Mouse (Mus musculus) neural tube, embryonic 15.5 days (tissue): ENCODE data around the gene Lrrc8a. TPM values are rescaled to one million over a fixed set of nuclear protein-coding genes. Genes with fewer than 3 reads are reported as not detected.
A peak's percentile ranks its signal among the peaks of the same experiment; 100 is the strongest.

Experiments used
- ATAC-seq: fragments of 200-750 bp; cut with Nextera tagmentation; 2 replicates; pipeline ENCODE4 v1.8.0; 2017; ENCODE audit warnings: mild to moderate bottlenecking, moderate TSS enrichment, moderate library complexity; ENCODE audit not compliant: low FRiP score
- H3K27ac ChIP-seq: fragments of 300-500 bp; sonication (generic); replicated peaks from 2 replicates; pipeline ENCODE4 v1.5.1; 2015; ENCODE audit warnings: mild to moderate bottlenecking, inconsistent platforms
- H3K27me3 ChIP-seq: fragments of 300-500 bp; sonication (generic); replicated peaks from 2 replicates; pipeline ENCODE4 v1.6.1; 2015; ENCODE audit warnings: inconsistent platforms
- H3K36me3 ChIP-seq: fragments of 300-500 bp; sonication (generic); 2 replicates; pipeline ENCODE4 v1.6.1; 2015; ENCODE audit warnings: inconsistent platforms
- H3K4me1 ChIP-seq: fragments of 300-500 bp; sonication (generic); 2 replicates; pipeline ENCODE4 v1.6.1; 2015; ENCODE audit warnings: inconsistent platforms
- H3K4me2 ChIP-seq: fragments of 300-500 bp; sonication (generic); 2 replicates; pipeline ENCODE4 v1.6.1; 2015; ENCODE audit warnings: inconsistent platforms, mild to moderate bottlenecking, moderate library complexity
- H3K4me3 ChIP-seq: fragments of 300-500 bp; sonication (generic); replicated peaks from 2 replicates; pipeline ENCODE4 v1.5.1; 2015; ENCODE audit warnings: mild to moderate bottlenecking, inconsistent platforms
- H3K9ac ChIP-seq: fragments of 300-500 bp; sonication (generic); replicated peaks from 2 replicates; pipeline ENCODE4 v1.6.1; 2015; ENCODE audit warnings: mild to moderate bottlenecking, inconsistent platforms
- H3K9me3 ChIP-seq: fragments of 300-500 bp; sonication (generic); replicated peaks from 2 replicates; pipeline ENCODE4 v1.6.1; 2016; ENCODE audit warnings: inconsistent platforms
- WGBS: fragments of 180-500 bp; shearing (Covaris S2); methylation state at CpG from one replicate; pipeline ENCODE4 v1.1.7; 2015; ENCODE audit warnings: mixed read lengths; 5-methylcytosine and 5-hydroxymethylcytosine counted together
- polyA plus RNA-seq: library from polyadenylated mRNA; unstranded; fragments of >200 nt; fragmentation: Nextera tagmentation; extraction: Ambion mirVana; gene quantifications from 2 replicates; pipeline ENCODE4 v1.2.1, GENCODE M21; 2015

The Lrrc8a gene
- polyA plus RNA-seq, 1 experiment from 2014 or later: 49.1 TPM

GRCm38 (mm10) chr2:30264671-30265519, 27.4 kb downstream of the Lrrc8a start:
- peaks cover 53% of the 10 kb centered on the region for H3K4me1 ChIP-seq
- WGBS: 67% methylated on average over 7 of the region's 7 CpGs

GRCm38 (mm10) chr2:30265767-30266253, 28.3 kb downstream of the Lrrc8a start, which contains the start of gene Phyhd1:
Gene Phyhd1 (plus strand): TSS chr2:30266203.
- H3K9ac ChIP-seq: no peak within 1 kb of the TSS
- H3K36me3 ChIP-seq: peaks cover 46% of the 10 kb centered on the region
- H3K4me1 ChIP-seq: peaks cover 56% of the 10 kb centered on the region
- H3K27me3 ChIP-seq: no peaks in the 10 kb centered on the region
- H3K4me2 ChIP-seq: no peak within 1 kb of the TSS
- no peak within 1 kb of the TSS for H3K4me3 ChIP-seq
- no peak; the same call in 1 of the 2 replicates for ATAC-seq
- no peaks in the 10 kb centered on the region for H3K9me3 ChIP-seq
- WGBS: 43% methylated on average over 5 of the region's 5 CpGs
- peak within 1 kb of the TSS; percentile 71 for H3K27ac ChIP-seq

More at GRCm38 (mm10) chr2:30264671-30265519, 27.4 kb downstream of the Lrrc8a start:
- H3K36me3 ChIP-seq: peaks cover 53% of the 10 kb centered on the region
- no peak overlapping the region for H3K9ac ChIP-seq
- H3K4me2 ChIP-seq: no peak overlapping the region
- H3K9me3 ChIP-seq: no peaks in the 10 kb centered on the region
- H3K4me3 ChIP-seq: no peak overlapping the region
- peak overlapping the region; percentile 71; the same call in 1 of the 2 replicates for H3K27ac ChIP-seq
- H3K27me3 ChIP-seq: no peaks in the 10 kb centered on the region
- ATAC-seq: no peak

GRCm38 (mm10) chr2:30266392-30266941, 29.0 kb downstream of the Lrrc8a start:
- peaks cover 40% of the 10 kb centered on the region for H3K36me3 ChIP-seq
- peaks cover 56% of the 10 kb centered on the region for H3K4me1 ChIP-seq
- H3K4me2 ChIP-seq: no peak overlapping the region
- no peaks in the 10 kb centered on the region for H3K9me3 ChIP-seq
- no peak for ATAC-seq
- no peak overlapping the region for H3K4me3 ChIP-seq
- no peaks in the 10 kb centered on the region for H3K27me3 ChIP-seq
- WGBS: 34% methylated on average over 4 of the region's 4 CpGs
- H3K9ac ChIP-seq: no peak overlapping the region
- H3K27ac ChIP-seq: peak overlapping the region; percentile 71

- 94% methylated on average over 2 of the region's 2 CpGs for WGBS
- Histone ChIP-seq H3K27me3 (no peaks in the 10 kb centered on the region), H3K4me1 (peaks cover 47% of the 10 kb centered on the region), H3K36me3 (peaks cover 30% of the 10 kb centered on the region), H3K9me3 (no peaks in the 10 kb centered on the region), H3K27ac (no peak overlapping the region), H3K4me3 (no peak overlapping the region), H3K9ac (no peak overlapping the region), H3K4me2 (no peak overlapping the region)
- ATAC-seq: no peak
Observed at GRCm38 (mm10) chr2:30267466-30267865, 30.0 kb downstream of the Lrrc8a start.

- Histone ChIP-seq H3K9me3 (no peaks in the 10 kb centered on the region), H3K4me3 (no peak overlapping the region), H3K9ac (no peak overlapping the region), H3K4me1 (peaks cover 40% of the 10 kb centered on the region), H3K27me3 (no peaks in the 10 kb centered on the region), H3K36me3 (peaks cover 25% of the 10 kb centered on the region), H3K27ac (no peak overlapping the region), H3K4me2 (no peak overlapping the region)
- WGBS: 52% methylated on average over 4 of the region's 4 CpGs
- ATAC-seq: no peak
Observed at GRCm38 (mm10) chr2:30268371-30268770, 30.9 kb downstream of the Lrrc8a start.

GRCm38 (mm10) chr2:30269241-30269990, 31.9 kb downstream of the Lrrc8a start:
- H3K9me3 ChIP-seq: no peaks in the 10 kb centered on the region
- H3K4me1 ChIP-seq: peaks cover 31% of the 10 kb centered on the region
- peak overlapping the region; percentile 33 for H3K27ac ChIP-seq
- no peak overlapping the region for H3K4me3 ChIP-seq
- no peak overlapping the region for H3K9ac ChIP-seq
- peaks cover 15% of the 10 kb centered on the region for H3K36me3 ChIP-seq
- no peak overlapping the region for H3K4me2 ChIP-seq
- no peak for ATAC-seq
- 91% methylated on average over 17 of the region's 17 CpGs for WGBS
- no peaks in the 10 kb centered on the region for H3K27me3 ChIP-seq

GRCm38 (mm10) chr2:30270134-30270533, 32.6 kb downstream of the Lrrc8a start:
- H3K9me3 ChIP-seq: no peaks in the 10 kb centered on the region
- no peak overlapping the region for H3K4me2 ChIP-seq
- peaks cover 8% of the 10 kb centered on the region; the same call in 1 of the 2 replicates for H3K36me3 ChIP-seq
- H3K4me1 ChIP-seq: peaks cover 25% of the 10 kb centered on the region
- no peak overlapping the region for H3K9ac ChIP-seq
- H3K27ac ChIP-seq: peak overlapping the region; percentile 33; the same call in 1 of the 2 replicates
- H3K27me3 ChIP-seq: no peaks in the 10 kb centered on the region
- peak; percentile 73 for ATAC-seq
- whole genome bisulfite sequencing: 53% methylated on average over 1 of the region's 1 CpGs
- H3K4me3 ChIP-seq: no peak overlapping the region

- WGBS: 93% methylated on average over 11 of the region's 11 CpGs
- Histone ChIP-seq H3K9ac (no peak within 1 kb of the TSS), H3K4me2 (no peak within 1 kb of the TSS), H3K27ac (no peak within 1 kb of the TSS), H3K36me3 (peaks cover 18% of the 10 kb centered on the region), H3K9me3 (no peaks in the 10 kb centered on the region), H3K4me1 (peaks cover 10% of the 10 kb centered on the region), H3K4me3 (no peak within 1 kb of the TSS), H3K27me3 (no peaks in the 10 kb centered on the region)
- no peak for ATAC-seq
Observed at GRCm38 (mm10) chr2:30280743-30281142, 43.2 kb downstream of the Lrrc8a start, which contains the start of gene Gm28038. Gene Gm28038 (plus strand): TSS chr2:30281043.

- no peaks in the 10 kb centered on the region for H3K9me3 ChIP-seq
- H3K27me3 ChIP-seq: no peaks in the 10 kb centered on the region
- peaks cover 10% of the 10 kb centered on the region for H3K4me1 ChIP-seq
- H3K27ac ChIP-seq: no peak overlapping the region
- no peak overlapping the region for H3K4me3 ChIP-seq
- ATAC-seq: no peak
- no peak overlapping the region for H3K9ac ChIP-seq
- no peak overlapping the region for H3K4me2 ChIP-seq
- 83% methylated on average over 3 of the region's 3 CpGs for WGBS
- peaks cover 18% of the 10 kb centered on the region for H3K36me3 ChIP-seq
Observed at GRCm38 (mm10) chr2:30281651-30282050, 44.1 kb downstream of the Lrrc8a start.

- no peaks in the 10 kb centered on the region for H3K27me3 ChIP-seq
- no peak overlapping the region for H3K4me3 ChIP-seq
- peaks cover 23% of the 10 kb centered on the region for H3K4me1 ChIP-seq
- 95% methylated on average over 2 of the region's 2 CpGs for WGBS
- no peak overlapping the region for H3K27ac ChIP-seq
- H3K9ac ChIP-seq: no peak overlapping the region
- peaks cover 18% of the 10 kb centered on the region for H3K36me3 ChIP-seq
- H3K9me3 ChIP-seq: no peaks in the 10 kb centered on the region
- no peak overlapping the region for H3K4me2 ChIP-seq
- ATAC-seq: no peak
Observed at GRCm38 (mm10) chr2:30283193-30283592, 45.7 kb downstream of the Lrrc8a start.

- Histone ChIP-seq H3K9me3 (no peaks in the 10 kb centered on the region), H3K4me3 (peak overlapping the region; percentile 88), H3K4me2 (peak overlapping the region; percentile 96), H3K27me3 (no peaks in the 10 kb centered on the region), H3K4me1 (peaks cover 25% of the 10 kb centered on the region), H3K9ac (peak overlapping the region; percentile 79; the same call in 1 of the 2 replicates), H3K36me3 (peaks cover 12% of the 10 kb centered on the region), H3K27ac (no peak overlapping the region)
- 91% methylated on average over 5 of the region's 5 CpGs for WGBS
- no peak for ATAC-seq
Observed at GRCm38 (mm10) chr2:30285004-30285403, 47.5 kb downstream of the Lrrc8a start.
